Mouse (Mus musculus) ES-Bruce4 (cell line): Measurements from ENCODE around the gene Tradd.

ENCODE experiments used
- CTCF ChIP-seq: IDR thresholded peaks from one replicate; pipeline ENCODE4 v1.8.1; 2011; ENCODE audit warnings: low read depth, low read length
- EP300 ChIP-seq: IDR thresholded peaks from 2 replicates; pipeline ENCODE4 v1.6.1; 2011; ENCODE audit warnings: low read depth, low read length; ENCODE audit not compliant: insufficient read depth

- TF ChIP-seq CTCF (no peak), EP300 (0 out of 2 replicates have a peak, but pooled peaks have one; percentile 5)
Measured at GRCm38 (mm10) chr8:105231503-105232320, 32.7 kb downstream of the Tradd start.
